Mouse (Mus musculus) embryonic fibroblast, embryonic 13.5 days (primary cell): ENCODE results near the gene Gpr55. TPM values are rescaled to one million over a fixed set of nuclear protein-coding genes. Genes with fewer than 3 reads are reported as not detected.
"Not testable (repeated sequence)": the region's sequence is repeated elsewhere in the genome, so short reads cannot be mapped to it uniquely, and the experiment has no call there.

Source experiments
- H3K27ac ChIP-seq: 2 replicates; pipeline ENCODE4 v1.5.1; 2012; ENCODE audit warnings: low read length, control low read depth, inconsistent platforms; ENCODE audit not compliant: insufficient read depth
- H3K4me1 ChIP-seq: 2 replicates; pipeline ENCODE4 v1.6.1; 2011; ENCODE audit warnings: low read length; ENCODE audit not compliant: control insufficient read depth, insufficient read depth
- H3K4me3 ChIP-seq: 2 replicates; pipeline ENCODE4 v1.5.1; 2011; ENCODE audit warnings: mild to moderate bottlenecking, control low read depth, low read length; ENCODE audit not compliant: insufficient read depth
- CTCF ChIP-seq: IDR thresholded peaks from 2 replicates; pipeline ENCODE4 v1.5.1; 2011; ENCODE audit warnings: mild to moderate bottlenecking, control low read depth, low read length, moderate library complexity, borderline replicate concordance; ENCODE audit not compliant: insufficient read depth
- POLR2A ChIP-seq: IDR thresholded peaks from 2 replicates; pipeline ENCODE4 v1.6.1; 2011; ENCODE audit warnings: low read depth, mild to moderate bottlenecking, control low read depth, low read length, moderate library complexity
- polyA plus RNA-seq: library from polyadenylated mRNA; stranded (reverse); fragments of >200 nt; gene quantifications from 2 replicates; pipeline ENCODE4 v1.2.4, GENCODE M21; 2011; ENCODE audit warnings: low read depth; ENCODE audit not compliant: missing spikeins, insufficient read length

The Gpr55 gene
- polyA plus RNA-seq: not detected in 2 replicates

DNA sequence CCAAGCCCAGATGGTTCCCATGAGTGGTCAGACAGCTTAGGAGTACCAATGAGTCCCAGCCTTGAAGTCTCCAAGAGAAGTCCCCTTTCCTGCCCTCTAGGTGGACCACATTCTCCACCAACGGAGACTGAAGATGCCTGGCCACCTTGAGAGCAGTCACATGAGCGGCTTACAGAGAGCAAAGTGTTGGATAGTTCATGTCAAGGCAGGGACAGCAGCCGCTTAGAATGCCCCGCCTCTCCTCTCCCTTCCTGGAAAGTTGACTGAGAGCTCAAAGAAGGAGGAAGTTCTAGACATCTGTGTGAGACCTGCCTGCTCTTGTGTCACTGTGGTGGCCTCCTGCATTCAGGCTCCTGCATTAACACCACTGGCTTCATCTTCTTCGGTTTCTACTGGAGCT is at the start of gene Gpr55:
Gpr55 (minus strand) TSS at position 135 of the 400 bp plus-strand sequence.
- no peak for TF ChIP-seq CTCF
- TF ChIP-seq POLR2A: no peak
- Histone ChIP-seq H3K27ac (no peak within 1 kb of the TSS), H3K4me3 (no peak within 1 kb of the TSS), H3K4me1 (no peaks in the 10 kb centered on the region)

GRCm38 (mm10) chr1:86007778-86008177 is 47.0 kb upstream of the Gpr55 start:
- no peak overlapping the region for H3K4me3 ChIP-seq
- no peak for TF ChIP-seq POLR2A
- TF ChIP-seq CTCF: peak; percentile 63
- no peaks in the 10 kb centered on the region for H3K4me1 ChIP-seq
- H3K27ac ChIP-seq: no peak overlapping the region

DNA sequence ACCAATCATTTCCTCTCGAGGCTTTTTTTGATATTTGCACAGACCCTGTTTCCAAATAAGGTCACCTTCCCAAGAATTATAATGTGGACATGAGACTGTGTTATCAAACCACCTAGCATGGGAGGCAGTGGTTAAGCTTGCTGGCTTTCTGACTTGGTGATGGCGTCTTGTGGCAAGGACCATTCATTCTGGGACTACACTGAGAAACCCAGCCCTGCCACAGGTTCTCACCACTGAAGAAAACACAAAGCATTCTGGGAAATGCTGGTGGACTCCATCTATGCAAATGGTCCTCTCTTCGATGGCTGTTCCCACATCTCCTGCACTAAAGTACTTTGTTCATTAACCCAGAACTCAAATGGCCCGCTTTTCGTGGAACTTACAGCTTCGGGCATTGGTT is 45.2 kb upstream of the Gpr55 start:
- no peak for TF ChIP-seq CTCF
- TF ChIP-seq POLR2A: no peak
- no peak overlapping the region for H3K27ac ChIP-seq
- H3K4me3 ChIP-seq: no peak overlapping the region
- no peaks in the 10 kb centered on the region for H3K4me1 ChIP-seq

DNA sequence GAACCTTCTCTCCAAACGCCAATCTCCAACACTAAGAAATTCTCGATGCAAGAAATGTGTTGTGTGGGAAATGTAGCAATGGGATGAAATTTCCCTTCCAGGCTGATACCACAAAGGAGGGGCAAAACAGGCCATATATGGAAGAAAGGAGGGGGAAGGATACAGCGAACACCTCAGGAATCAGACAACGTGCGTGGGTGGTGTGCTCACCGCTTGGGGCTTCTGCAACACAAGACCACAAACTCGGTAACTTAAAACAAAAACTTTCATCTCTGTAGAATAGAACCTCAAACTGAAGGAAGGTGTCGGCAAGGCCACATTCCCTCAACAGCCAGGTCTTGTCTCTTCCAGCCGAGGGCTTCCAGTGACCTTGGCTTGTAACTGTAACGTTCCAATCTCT is 44.7 kb upstream of the Gpr55 start:
- Histone ChIP-seq H3K27ac (no peak overlapping the region), H3K4me3 (no peak overlapping the region), H3K4me1 (no peaks in the 10 kb centered on the region)
- no peak for TF ChIP-seq CTCF
- no peak for TF ChIP-seq POLR2A

- no peak for TF ChIP-seq CTCF
- no peak for TF ChIP-seq POLR2A
- Histone ChIP-seq H3K27ac (no peak overlapping the region), H3K4me1 (no peaks in the 10 kb centered on the region), H3K4me3 (no peak overlapping the region)
Measured at GRCm38 (mm10) chr1:85999853-86000570, 39.2 kb upstream of the Gpr55 start.

- Histone ChIP-seq H3K27ac (no peak overlapping the region), H3K4me3 (no peak overlapping the region), H3K4me1 (no peaks in the 10 kb centered on the region)
- no peak for TF ChIP-seq POLR2A
- no peak for TF ChIP-seq CTCF
Measured at GRCm38 (mm10) chr1:85998012-85998411, 37.2 kb upstream of the Gpr55 start.

- no peaks in the 10 kb centered on the region for H3K4me1 ChIP-seq
- no peak overlapping the region for H3K27ac ChIP-seq
- TF ChIP-seq POLR2A: no peak
- TF ChIP-seq CTCF: no peak
- H3K4me3 ChIP-seq: no peak overlapping the region
Measured at GRCm38 (mm10) chr1:85997221-85997620, 36.4 kb upstream of the Gpr55 start.

GRCm38 (mm10) chr1:85993541-85993940 is 32.7 kb upstream of the Gpr55 start:
- Histone ChIP-seq H3K27ac (no peak overlapping the region), H3K4me1 (no peaks in the 10 kb centered on the region), H3K4me3 (no peak overlapping the region)
- TF ChIP-seq CTCF (no peak), POLR2A (no peak)

- Histone ChIP-seq H3K4me3 (no peak overlapping the region), H3K4me1 (no peaks in the 10 kb centered on the region), H3K27ac (no peak overlapping the region)
- TF ChIP-seq POLR2A: no peak
- no peak for TF ChIP-seq CTCF
Measured at GRCm38 (mm10) chr1:85992175-85992574, 31.4 kb upstream of the Gpr55 start.

GRCm38 (mm10) chr1:85988882-85989281 is 28.1 kb upstream of the Gpr55 start:
- not testable (repeated sequence) for H3K4me1 ChIP-seq, H3K27ac ChIP-seq, H3K4me3 ChIP-seq
